Mouse (Mus musculus) midbrain, embryonic 16.5 days (tissue): ENCODE measurements at regions not wholly inside any gene's neighbourhood (a gene's known extent, or its start where the extent isn't known, plus 50 kb on each side); places are given as distances from the start of the nearest gene placed in this dataset.

Source experiments
- ATAC-seq: fragments of 200-750 bp; cut with Nextera tagmentation; 2 replicates; pipeline ENCODE4 v1.8.0; 2017; ENCODE audit warnings: moderate TSS enrichment
- H3K27ac ChIP-seq: fragments of 300-500 bp; sonication (generic); 2 replicates; pipeline ENCODE4 v1.5.1; 2014; ENCODE audit warnings: mild to moderate bottlenecking, low read length, mixed read lengths
- H3K27me3 ChIP-seq: fragments of 300-500 bp; sonication (generic); 2 replicates; pipeline ENCODE4 v1.6.1; 2014; ENCODE audit warnings: low read depth, low read length, mixed read lengths; ENCODE audit not compliant: control insufficient read depth, insufficient read depth
- H3K36me3 ChIP-seq: fragments of 300-500 bp; sonication (generic); 2 replicates; pipeline ENCODE4 v1.6.1; 2014; ENCODE audit warnings: mild to moderate bottlenecking, low read length, moderate library complexity, mixed read lengths; ENCODE audit not compliant: control insufficient read depth, insufficient read depth
- H3K4me1 ChIP-seq: fragments of 300-500 bp; sonication (generic); 2 replicates; pipeline ENCODE4 v1.6.1; 2014; ENCODE audit warnings: mild to moderate bottlenecking, low read length, mixed read lengths; ENCODE audit not compliant: control insufficient read depth, insufficient read depth
- H3K4me2 ChIP-seq: fragments of 300-500 bp; sonication (generic); 2 replicates; pipeline ENCODE4 v1.6.1; 2014; ENCODE audit warnings: mild to moderate bottlenecking, low read length, mixed read lengths
- H3K4me3 ChIP-seq: fragments of 300-500 bp; sonication (generic); 2 replicates; pipeline ENCODE4 v1.5.1; 2014; ENCODE audit warnings: low read depth, mild to moderate bottlenecking, low read length, moderate library complexity, mixed read lengths
- H3K9ac ChIP-seq: fragments of 300-500 bp; sonication (generic); 2 replicates; pipeline ENCODE4 v1.6.1; 2014; ENCODE audit warnings: low read depth, low read length, mixed read lengths
- H3K9me3 ChIP-seq: fragments of 300-500 bp; sonication (generic); replicated peaks from 2 replicates; pipeline ENCODE4 v1.6.1; 2014; ENCODE audit warnings: mild to moderate bottlenecking, low read length, mixed read lengths; ENCODE audit not compliant: control insufficient read depth, poor library complexity, severe bottlenecking
- WGBS: fragments of 180-500 bp; shearing (Covaris S2); extraction: QIAGEN DNeasy Blood & Tissue Kit; methylation state at CpG from one replicate; pipeline ENCODE4 v1.1.7; 2014; 5-methylcytosine and 5-hydroxymethylcytosine counted together

GRCm38 (mm10) chr3:4669971-4670370 is 1080.6 kb upstream of the Gm8797 start:
- Histone ChIP-seq H3K4me3 (no peak overlapping the region), H3K27me3 (no peaks in the 10 kb centered on the region), H3K4me1 (no peaks in the 10 kb centered on the region), H3K9ac (no peak overlapping the region), H3K36me3 (no peaks in the 10 kb centered on the region), H3K27ac (no peak overlapping the region), H3K9me3 (no peaks in the 10 kb centered on the region), H3K4me2 (no peak overlapping the region)
- ATAC-seq = peak; percentile 64; the same call in 1 of the 2 replicates
- whole genome bisulfite sequencing = 91% methylated on average over 1 of the region's 1 CpGs

GRCm38 (mm10) chr3:4689506-4689905 is 1061.1 kb upstream of the Gm8797 start:
- Histone ChIP-seq H3K9me3 (no peaks in the 10 kb centered on the region), H3K27ac (no peak overlapping the region), H3K27me3 (no peaks in the 10 kb centered on the region), H3K4me2 (no peak overlapping the region), H3K4me1 (no peaks in the 10 kb centered on the region), H3K36me3 (no peaks in the 10 kb centered on the region), H3K9ac (no peak overlapping the region), H3K4me3 (no peak overlapping the region)
- 60% methylated on average over 1 of the region's 1 CpGs for whole genome bisulfite sequencing
- ATAC-seq = no peak
